Mouse (Mus musculus): Measurements from ENCODE around the gene Wscd2.

DNA sequence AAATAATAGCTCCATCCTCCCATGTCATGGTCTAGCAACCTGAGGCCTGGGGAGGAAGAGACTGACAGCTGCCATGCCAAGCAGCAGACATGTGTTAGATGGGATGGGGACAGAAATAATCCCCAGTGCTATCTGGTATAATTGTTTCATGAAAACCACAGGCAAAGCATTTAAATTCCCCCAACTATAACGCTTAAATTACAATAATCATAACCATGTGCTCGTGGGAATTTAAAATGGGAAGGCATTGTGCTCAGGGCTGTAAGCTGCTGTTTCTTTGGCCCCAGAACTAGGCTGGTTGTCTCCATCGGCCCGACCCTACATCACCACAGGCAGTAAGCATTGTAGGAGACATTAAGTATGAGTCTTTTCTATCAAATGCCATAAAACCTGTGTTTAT lies 110.7 kb downstream of the Wscd2 start:
- TF ChIP-seq EP300 (IDR thresholded peaks at IDR 0.05; ENCODE audit: low read depth) (no peak), CTCF (IDR thresholded peaks at IDR 0.05; ENCODE audit: low read depth) (no peak)
